Mouse (Mus musculus) spleen, adult 2 months (tissue): ENCODE measurements around the gene Mcub.

Source experiments
- CTCF ChIP-seq: fragments of 200-500 bp; IDR thresholded peaks from 2 replicates; pipeline ENCODE4 v1.5.1; 2011; ENCODE audit warnings: mild to moderate bottlenecking, inconsistent platforms; ENCODE audit not compliant: insufficient read depth, insufficient read length, insufficient replicate concordance; ENCODE audit errors: extremely low read depth
- POLR2A ChIP-seq: fragments of 200-500 bp; IDR thresholded peaks from 2 replicates; pipeline ENCODE4 v1.6.1; 2011; ENCODE audit warnings: low read depth, low read length, inconsistent platforms

- TF ChIP-seq POLR2A (no peak), CTCF (no peak)
Observed at GRCm38 (mm10) chr3:129948359-129948758, 21.6 kb downstream of the Mcub start.
